Mouse (Mus musculus): ENCODE results near the gene Rab3gap2. TPM values are rescaled to one million over a fixed set of nuclear protein-coding genes. Genes with fewer than 3 reads are reported as not detected.

The Rab3gap2 gene
- polyA plus RNA-seq, 1 experiment, result 32.8 TPM

DNA sequence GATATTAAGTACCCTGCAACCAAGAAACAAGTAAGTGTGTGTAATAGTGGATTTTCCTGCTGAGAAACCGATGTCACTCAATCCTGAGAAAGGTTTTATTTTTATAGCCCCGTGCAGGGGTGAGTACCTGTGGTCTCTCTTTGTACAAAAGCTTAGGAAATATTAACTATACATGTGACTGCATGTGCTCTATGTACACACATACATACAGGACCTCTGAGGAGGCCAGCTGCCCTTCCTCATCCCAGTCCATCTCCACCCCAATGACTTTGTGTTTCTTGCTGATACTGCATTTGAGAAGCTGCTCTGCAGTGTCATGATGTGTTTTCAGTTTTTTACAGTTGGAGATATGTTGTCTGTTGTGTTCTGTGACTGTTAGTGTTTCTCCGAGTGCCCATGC lies 48.4 kb downstream of the Rab3gap2 start:
- H3K27me3 ChIP-seq (ENCODE audit: control insufficient read depth, insufficient read depth, low read length, poor library complexity, severe bottlenecking), result no peaks in the 10 kb centered on the region
- no peak overlapping the region for H3K27ac ChIP-seq (ENCODE audit: insufficient read depth, low read length)
- H3K9me3 ChIP-seq (replicated peaks; ENCODE audit: control insufficient read depth, insufficient read depth, low read length, poor library complexity, severe bottlenecking), result no peaks in the 10 kb centered on the region
- no peak overlapping the region for H3K4me3 ChIP-seq (ENCODE audit: low read depth, low read length)
- H3K4me1 ChIP-seq (ENCODE audit: control insufficient read depth, insufficient read depth, low read length), result no peaks in the 10 kb centered on the region
- H3K9ac ChIP-seq (ENCODE audit: low read depth, poor library complexity, severe bottlenecking), result no peak overlapping the region
- H3K36me3 ChIP-seq (ENCODE audit: control insufficient read depth, insufficient read depth, low read length, poor library complexity, severe bottlenecking), result peaks cover 10% of the 10 kb centered on the region
- TF ChIP-seq EP300 (IDR thresholded peaks at IDR 0.05; ENCODE audit: insufficient read depth, low read depth, low read length), result no peak
- TF ChIP-seq CTCF (IDR thresholded peaks at IDR 0.05; ENCODE audit: low read depth, low read length), result no peak
- no peak for TF ChIP-seq POLR2A (IDR thresholded peaks at IDR 0.05; ENCODE audit: insufficient read depth, low read length)

DNA sequence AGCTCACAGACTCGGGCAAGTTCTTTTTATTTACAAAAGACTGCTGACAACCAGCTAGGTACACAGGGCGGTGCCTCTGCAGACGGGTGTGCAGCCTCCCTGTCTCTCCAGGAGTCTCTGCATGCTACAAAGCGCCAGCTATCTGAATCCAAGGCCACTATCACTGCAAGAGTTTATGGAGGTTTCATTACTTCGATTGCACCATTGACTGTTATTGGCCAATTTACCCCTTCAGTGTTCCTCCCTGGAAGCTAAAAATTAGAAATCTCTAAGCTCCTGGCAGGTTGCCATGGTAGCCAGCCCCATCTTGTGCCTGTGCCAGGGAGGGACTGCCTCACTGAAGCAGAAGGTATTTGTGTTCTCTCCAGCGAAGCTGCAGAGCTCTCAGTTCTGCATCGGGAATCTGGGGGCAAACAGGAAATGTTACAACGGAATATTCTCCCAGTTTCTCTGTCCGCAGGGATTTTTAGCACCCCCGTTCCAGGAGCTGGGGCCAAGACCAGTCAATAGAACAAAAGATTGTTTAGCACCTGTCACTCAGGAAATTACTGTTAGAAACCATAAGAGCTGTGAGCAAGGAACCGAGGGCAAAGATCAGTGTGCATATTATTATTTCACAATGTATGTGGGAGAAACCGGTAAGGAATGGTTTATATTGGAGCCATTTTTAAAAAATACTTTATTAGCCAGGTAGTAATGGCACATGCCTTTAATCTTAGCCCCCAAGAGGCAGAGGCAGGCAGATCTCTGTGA lies 49.4 kb downstream of the Rab3gap2 start:
- TF ChIP-seq CTCF (IDR thresholded peaks at IDR 0.05; ENCODE audit: low read depth, low read length) (no peak), POLR2A (IDR thresholded peaks at IDR 0.05; ENCODE audit: insufficient read depth, low read length) (no peak), EP300 (IDR thresholded peaks at IDR 0.05; ENCODE audit: insufficient read depth, low read depth, low read length) (no peak)
- H3K36me3 ChIP-seq (ENCODE audit: control insufficient read depth, insufficient read depth, low read length, poor library complexity, severe bottlenecking), result peaks cover 10% of the 10 kb centered on the region
- no peaks in the 10 kb centered on the region for H3K4me1 ChIP-seq (ENCODE audit: control insufficient read depth, insufficient read depth, low read length)
- H3K27ac ChIP-seq (ENCODE audit: insufficient read depth, low read length), result no peak overlapping the region
- H3K9me3 ChIP-seq (replicated peaks; ENCODE audit: control insufficient read depth, insufficient read depth, low read length, poor library complexity, severe bottlenecking), result no peaks in the 10 kb centered on the region
- no peak overlapping the region for H3K4me3 ChIP-seq (ENCODE audit: low read depth, low read length)
- no peak overlapping the region for H3K9ac ChIP-seq (ENCODE audit: low read depth, poor library complexity, severe bottlenecking)
- no peaks in the 10 kb centered on the region for H3K27me3 ChIP-seq (ENCODE audit: control insufficient read depth, insufficient read depth, low read length, poor library complexity, severe bottlenecking)

DNA sequence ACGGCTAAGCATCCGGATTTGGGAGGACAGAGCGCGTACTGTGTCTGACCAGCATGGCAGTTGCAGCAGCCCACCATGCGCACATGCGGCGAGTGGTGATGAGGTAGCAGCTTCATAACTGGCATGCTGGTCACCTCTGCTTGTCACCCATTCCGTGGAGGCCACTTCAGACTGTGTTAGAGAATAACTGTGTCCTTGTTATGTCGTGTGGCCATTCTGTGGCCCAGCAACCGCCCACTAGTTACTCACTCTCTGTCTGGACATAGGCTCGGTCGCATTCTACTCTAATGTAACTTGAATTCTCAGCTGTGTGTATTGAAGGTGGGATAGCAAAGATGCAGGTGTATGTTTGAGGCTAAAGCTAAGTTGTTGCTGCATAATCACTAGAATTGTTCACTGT lies 51.4 kb downstream of the Rab3gap2 start:
- no peak for TF ChIP-seq EP300 (IDR thresholded peaks at IDR 0.05; ENCODE audit: insufficient read depth, low read depth, low read length)
- no peak for TF ChIP-seq POLR2A (IDR thresholded peaks at IDR 0.05; ENCODE audit: insufficient read depth, low read length)
- TF ChIP-seq CTCF (IDR thresholded peaks at IDR 0.05; ENCODE audit: low read depth, low read length), result no peak
- no peaks in the 10 kb centered on the region for H3K9me3 ChIP-seq (replicated peaks; ENCODE audit: control insufficient read depth, insufficient read depth, low read length, poor library complexity, severe bottlenecking)
- no peak overlapping the region for H3K9ac ChIP-seq (ENCODE audit: low read depth, poor library complexity, severe bottlenecking)
- no peak overlapping the region for H3K27ac ChIP-seq (ENCODE audit: insufficient read depth, low read length)
- no peak overlapping the region for H3K4me3 ChIP-seq (ENCODE audit: low read depth, low read length)
- no peaks in the 10 kb centered on the region for H3K27me3 ChIP-seq (ENCODE audit: control insufficient read depth, insufficient read depth, low read length, poor library complexity, severe bottlenecking)
- H3K4me1 ChIP-seq (ENCODE audit: control insufficient read depth, insufficient read depth, low read length), result no peaks in the 10 kb centered on the region
- H3K36me3 ChIP-seq (ENCODE audit: control insufficient read depth, insufficient read depth, low read length, poor library complexity, severe bottlenecking), result peaks cover 8% of the 10 kb centered on the region

DNA sequence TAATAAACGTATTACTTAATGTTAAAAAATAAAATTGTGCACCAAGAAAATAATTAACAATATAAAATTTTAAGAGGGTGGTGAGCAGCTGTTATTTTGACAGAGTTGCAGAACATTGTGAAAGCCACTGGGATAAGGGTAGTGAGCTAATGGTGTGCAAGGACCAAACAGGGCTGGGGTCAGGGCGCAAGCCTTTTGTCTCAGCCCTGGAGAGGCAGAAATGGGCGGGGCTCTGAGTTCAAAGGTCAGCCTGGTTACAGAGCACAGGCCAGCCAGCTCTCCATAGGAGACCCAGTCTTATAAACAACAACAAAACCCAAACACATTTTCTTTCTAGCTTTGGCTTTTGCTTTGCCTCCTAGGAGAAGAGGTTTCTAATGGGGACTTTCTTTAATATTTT lies 52.8 kb downstream of the Rab3gap2 start:
- no peak overlapping the region for H3K4me3 ChIP-seq (ENCODE audit: low read depth, low read length)
- no peaks in the 10 kb centered on the region for H3K9me3 ChIP-seq (replicated peaks; ENCODE audit: control insufficient read depth, insufficient read depth, low read length, poor library complexity, severe bottlenecking)
- no peak overlapping the region for H3K9ac ChIP-seq (ENCODE audit: low read depth, poor library complexity, severe bottlenecking)
- TF ChIP-seq CTCF (IDR thresholded peaks at IDR 0.05; ENCODE audit: low read depth, low read length) (no peak), EP300 (IDR thresholded peaks at IDR 0.05; ENCODE audit: insufficient read depth, low read depth, low read length) (no peak), POLR2A (IDR thresholded peaks at IDR 0.05; ENCODE audit: insufficient read depth, low read length) (no peak)
- peaks cover 13% of the 10 kb centered on the region for H3K36me3 ChIP-seq (ENCODE audit: control insufficient read depth, insufficient read depth, low read length, poor library complexity, severe bottlenecking)
- H3K27ac ChIP-seq (ENCODE audit: insufficient read depth, low read length), result no peak overlapping the region
- H3K27me3 ChIP-seq (ENCODE audit: control insufficient read depth, insufficient read depth, low read length, poor library complexity, severe bottlenecking), result no peaks in the 10 kb centered on the region
- H3K4me1 ChIP-seq (ENCODE audit: control insufficient read depth, insufficient read depth, low read length), result no peaks in the 10 kb centered on the region

DNA sequence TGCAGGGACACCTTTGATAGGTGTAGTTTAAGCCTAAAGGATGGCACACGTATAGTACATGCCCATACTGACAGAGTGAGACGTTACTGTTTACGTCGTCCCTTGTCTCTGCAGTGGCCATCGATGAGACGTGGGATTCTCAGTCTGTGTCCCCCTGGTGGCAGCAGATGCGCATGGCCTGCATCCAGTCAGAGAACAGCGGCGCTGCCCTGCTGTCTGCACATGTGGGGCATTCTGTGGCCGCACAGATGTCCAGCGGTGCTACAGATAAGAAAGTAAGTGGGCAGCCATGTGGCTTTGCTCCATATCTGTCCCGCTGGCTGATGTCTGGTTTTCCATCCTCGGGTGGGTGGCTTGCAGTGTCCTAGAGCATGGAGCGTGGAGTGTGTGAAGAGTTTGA lies 58.6 kb downstream of the Rab3gap2 start:
- H3K4me3 ChIP-seq (ENCODE audit: low read depth, low read length), result no peak overlapping the region
- H3K9me3 ChIP-seq (replicated peaks; ENCODE audit: control insufficient read depth, insufficient read depth, low read length, poor library complexity, severe bottlenecking), result no peaks in the 10 kb centered on the region
- no peak overlapping the region for H3K9ac ChIP-seq (ENCODE audit: low read depth, poor library complexity, severe bottlenecking)
- no peak for TF ChIP-seq POLR2A (IDR thresholded peaks at IDR 0.05; ENCODE audit: insufficient read depth, low read length)
- peak; percentile 64 for TF ChIP-seq CTCF (IDR thresholded peaks at IDR 0.05; ENCODE audit: low read depth, low read length)
- H3K36me3 ChIP-seq (ENCODE audit: control insufficient read depth, insufficient read depth, low read length, poor library complexity, severe bottlenecking), result peaks cover 15% of the 10 kb centered on the region
- no peaks in the 10 kb centered on the region for H3K4me1 ChIP-seq (ENCODE audit: control insufficient read depth, insufficient read depth, low read length)
- no peak overlapping the region for H3K27ac ChIP-seq (ENCODE audit: insufficient read depth, low read length)
- no peaks in the 10 kb centered on the region for H3K27me3 ChIP-seq (ENCODE audit: control insufficient read depth, insufficient read depth, low read length, poor library complexity, severe bottlenecking)

DNA sequence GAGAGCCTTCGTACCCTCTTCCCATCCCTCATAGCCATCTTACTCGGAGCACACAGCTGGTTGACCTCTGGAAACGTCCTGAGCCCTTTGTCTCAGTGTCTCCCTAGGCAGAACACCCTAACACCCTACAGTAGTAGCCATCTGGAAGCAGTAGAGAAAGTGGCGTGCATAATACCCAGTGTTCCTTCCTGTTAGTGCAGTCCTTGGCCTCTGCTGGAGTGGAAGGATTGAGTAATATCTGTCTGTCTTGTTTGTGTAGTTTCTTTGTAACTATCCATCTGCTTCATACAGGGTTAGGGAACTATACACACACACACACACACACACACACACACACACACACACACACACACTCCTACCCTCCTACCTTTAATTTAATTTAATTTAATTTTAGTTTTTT lies 64.8 kb downstream of the Rab3gap2 start:
- Histone ChIP-seq H3K4me1 (ENCODE audit: control insufficient read depth, insufficient read depth, low read length) (no peaks in the 10 kb centered on the region), H3K4me3 (ENCODE audit: low read depth, low read length) (no peak overlapping the region), H3K36me3 (ENCODE audit: control insufficient read depth, insufficient read depth, low read length, poor library complexity, severe bottlenecking) (peaks cover 10% of the 10 kb centered on the region), H3K27me3 (ENCODE audit: control insufficient read depth, insufficient read depth, low read length, poor library complexity, severe bottlenecking) (no peaks in the 10 kb centered on the region), H3K9me3 (replicated peaks; ENCODE audit: control insufficient read depth, insufficient read depth, low read length, poor library complexity, severe bottlenecking) (no peaks in the 10 kb centered on the region), H3K27ac (ENCODE audit: insufficient read depth, low read length) (no peak overlapping the region), H3K9ac (ENCODE audit: low read depth, poor library complexity, severe bottlenecking) (no peak overlapping the region)
- no peak for TF ChIP-seq CTCF (IDR thresholded peaks at IDR 0.05; ENCODE audit: low read depth, low read length)
- no peak for TF ChIP-seq POLR2A (IDR thresholded peaks at IDR 0.05; ENCODE audit: insufficient read depth, low read length)
- TF ChIP-seq EP300 (IDR thresholded peaks at IDR 0.05; ENCODE audit: insufficient read depth, low read depth, low read length), result no peak
